Mouse (Mus musculus) limb, embryonic 13.5 days (tissue): ENCODE data around the gene Chil4. TPM values are rescaled to one million over a fixed set of nuclear protein-coding genes. Genes with fewer than 3 reads are reported as not detected.

Source experiments
- polyA plus RNA-seq: library from polyadenylated mRNA; unstranded; fragments of >200 nt; fragmentation: Nextera tagmentation; extraction: Ambion mirVana; gene quantifications from 2 replicates; pipeline ENCODE4 v1.2.1, GENCODE M21; 2015

Gene Chil4
- polyA plus RNA-seq, 1 experiment from 2014 or later: not detected

Other genes starting within 250 kb of the Chil4 start
- gene Ovgp1, start 245.8 kb downstream of the Chil4 start, polyA plus RNA-seq: 1.5 TPM in 2 replicates
- not detected in 2 replicates for gene Pifo, start 204.9 kb downstream of the Chil4 start, polyA plus RNA-seq
- not detected in 2 replicates for gene Chil5, start 186.7 kb downstream of the Chil4 start, polyA plus RNA-seq
- gene Chia1, start 106.3 kb downstream of the Chil4 start, polyA plus RNA-seq: not detected in 2 replicates
- 0.11 TPM in 1 of 2 replicates, not detected in the other for gene Chil3, start 51.9 kb downstream of the Chil4 start, polyA plus RNA-seq
- gene Chil6, start 186.7 kb upstream of the Chil4 start, polyA plus RNA-seq: not detected in 2 replicates